Mouse (Mus musculus) neural tube, embryonic 14.5 days (tissue): Measurements from ENCODE around the gene Kif15. TPM values are rescaled to one million over a fixed set of nuclear protein-coding genes. Genes with fewer than 3 reads are reported as not detected.

ENCODE experiments used
- ATAC-seq: fragments of 200-750 bp; cut with Nextera tagmentation; 2 replicates; pipeline ENCODE4 v1.8.0; 2017; ENCODE audit warnings: low read depth, mild to moderate bottlenecking, moderate TSS enrichment, moderate library complexity
- H3K27ac ChIP-seq: fragments of 300-500 bp; sonication (generic); 2 replicates; pipeline ENCODE4 v1.5.1; 2014; ENCODE audit warnings: low read depth, mild to moderate bottlenecking, control low read depth, low read length, moderate library complexity, mixed read lengths
- H3K27me3 ChIP-seq: fragments of 300-500 bp; sonication (generic); 2 replicates; pipeline ENCODE4 v1.6.1; 2014; ENCODE audit warnings: low read length; ENCODE audit not compliant: control insufficient read depth, insufficient read depth
- H3K36me3 ChIP-seq: fragments of 300-500 bp; sonication (generic); 2 replicates; pipeline ENCODE4 v1.6.1; 2014; ENCODE audit warnings: low read length, mixed read lengths; ENCODE audit not compliant: control insufficient read depth, insufficient read depth
- H3K4me1 ChIP-seq: fragments of 300-500 bp; sonication (generic); 2 replicates; pipeline ENCODE4 v1.6.1; 2014; ENCODE audit warnings: low read length; ENCODE audit not compliant: control insufficient read depth, insufficient read depth
- H3K4me2 ChIP-seq: fragments of 300-500 bp; sonication (generic); 2 replicates; pipeline ENCODE4 v1.6.1; 2014; ENCODE audit warnings: mild to moderate bottlenecking, low read depth, low read length, control low read depth
- H3K4me3 ChIP-seq: fragments of 300-500 bp; sonication (generic); 2 replicates; pipeline ENCODE4 v1.5.1; 2014; ENCODE audit warnings: low read depth, low read length, control low read depth, mixed read lengths
- H3K9ac ChIP-seq: fragments of 300-500 bp; sonication (generic); replicated peaks from 2 replicates; pipeline ENCODE4 v1.6.1; 2014; ENCODE audit warnings: low read depth, mild to moderate bottlenecking, control low read depth, low read length, mixed read lengths
- H3K9me3 ChIP-seq: fragments of 300-500 bp; sonication (generic); 2 replicates; pipeline ENCODE4 v1.6.1; 2016; ENCODE audit warnings: low read length; ENCODE audit not compliant: control insufficient read depth
- WGBS: fragments of 180-500 bp; shearing (Covaris S2); extraction: QIAGEN DNeasy Blood & Tissue Kit; methylation state at CpG from one replicate; pipeline ENCODE4 v1.1.7; 2014; 5-methylcytosine and 5-hydroxymethylcytosine counted together
- polyA plus RNA-seq: library from polyadenylated mRNA; unstranded; fragments of >200 nt; fragmentation: Nextera tagmentation; extraction: Ambion mirVana; gene quantifications from 2 replicates; pipeline ENCODE4 v1.2.1, GENCODE M21; 2014

The Kif15 gene
- polyA plus RNA-seq, 1 experiment from 2014 or later, result 8.9 TPM

DNA sequence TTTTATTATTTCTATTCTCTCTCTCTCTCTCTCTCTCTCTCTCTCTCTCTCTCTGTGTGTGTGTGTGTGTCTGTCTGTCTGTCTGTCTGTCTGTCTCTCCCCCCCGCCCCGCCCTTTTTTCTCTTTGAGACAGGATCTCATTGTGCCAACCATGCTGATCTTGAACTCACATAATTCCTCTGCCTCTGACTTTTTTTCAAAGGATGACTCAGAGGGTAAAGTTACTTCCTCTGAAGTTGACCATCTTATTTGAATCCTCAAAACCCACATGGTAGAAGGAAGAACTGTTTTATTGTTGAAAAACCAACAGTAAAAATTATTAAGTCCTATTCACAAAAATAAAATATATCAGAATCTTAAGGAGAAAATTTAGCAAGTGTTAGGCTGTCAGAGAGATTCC lies 53.9 kb downstream of the Kif15 start:
- no peaks in the 10 kb centered on the region for H3K27me3 ChIP-seq
- H3K27ac ChIP-seq, result no peak overlapping the region
- H3K9me3 ChIP-seq, result no peaks in the 10 kb centered on the region
- 100% methylated on average over 2 of the region's 2 CpGs for WGBS
- H3K4me2 ChIP-seq, result no peak overlapping the region
- no peak for ATAC-seq
- H3K9ac ChIP-seq, result no peak overlapping the region
- no peaks in the 10 kb centered on the region for H3K4me1 ChIP-seq
- H3K36me3 ChIP-seq, result no peaks in the 10 kb centered on the region
- H3K4me3 ChIP-seq, result no peak overlapping the region

- WGBS, result 71% methylated on average over 6 of the region's 6 CpGs
- no peak overlapping the region for H3K4me3 ChIP-seq
- no peaks in the 10 kb centered on the region for H3K27me3 ChIP-seq
- no peaks in the 10 kb centered on the region for H3K9me3 ChIP-seq
- no peak for ATAC-seq
- H3K27ac ChIP-seq, result no peak overlapping the region
- no peak overlapping the region for H3K4me2 ChIP-seq
- H3K4me1 ChIP-seq, result no peaks in the 10 kb centered on the region
- no peak overlapping the region for H3K9ac ChIP-seq
- no peaks in the 10 kb centered on the region for H3K36me3 ChIP-seq
Measured at GRCm38 (mm10) chr9:123006071-123006470, 55.2 kb downstream of the Kif15 start.

GRCm38 (mm10) chr9:123020995-123021631 lies 70.3 kb downstream of the Kif15 start, which contains the start of gene Tmem42:
Tmem42 (plus strand) TSS chr9:123021326.
- Histone ChIP-seq H3K9me3 (no peaks in the 10 kb centered on the region), H3K36me3 (no peaks in the 10 kb centered on the region), H3K4me3 (peak within 1 kb of the TSS; percentile 74), H3K4me2 (peak within 1 kb of the TSS; percentile 83), H3K27ac (peak within 1 kb of the TSS; percentile 92), H3K27me3 (no peaks in the 10 kb centered on the region), H3K9ac (peak within 1 kb of the TSS; percentile 87), H3K4me1 (peaks cover 8% of the 10 kb centered on the region; the same call in 1 of the 2 replicates)
- ATAC-seq, result peak; percentile 96
- WGBS, result under 1% methylated on average over 37 of the region's 69 CpGs

DNA sequence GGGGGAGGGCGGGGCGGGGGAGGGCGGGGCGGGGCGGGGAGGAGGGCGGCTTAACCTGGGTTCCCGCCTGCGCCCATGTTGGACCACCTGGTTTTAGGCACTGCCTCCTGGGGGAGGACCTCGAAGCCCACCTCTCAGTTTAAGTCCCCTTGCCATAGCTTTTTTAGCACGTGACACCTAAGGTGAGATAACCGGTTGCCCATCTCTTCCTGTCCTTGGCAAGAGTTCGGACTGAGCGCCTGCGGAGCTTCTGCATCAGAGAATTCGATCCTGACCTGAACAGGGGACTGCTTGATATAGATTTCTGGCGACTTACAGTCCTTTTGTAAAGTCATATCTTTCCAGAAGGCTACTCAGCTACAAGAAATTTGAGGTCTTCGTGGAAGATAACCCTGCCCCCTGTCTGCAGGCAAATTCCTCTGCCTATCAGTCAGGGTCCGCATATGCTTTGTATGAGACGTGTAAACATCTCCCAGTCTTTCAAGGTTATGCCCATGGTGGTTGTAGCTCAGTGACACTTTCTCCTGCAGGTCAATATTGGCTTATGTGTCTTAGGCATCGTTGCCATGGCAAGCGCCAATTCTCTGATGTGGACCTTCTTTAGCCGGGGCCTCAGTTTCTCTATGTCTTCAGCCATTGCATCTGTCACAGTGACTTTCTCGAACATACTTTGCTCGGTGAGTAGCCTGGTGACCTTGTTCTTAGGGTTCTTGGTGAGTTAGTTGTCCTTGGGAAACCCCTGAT lies 71.0 kb downstream of the Kif15 start:
- 41% methylated on average over 18 of the region's 24 CpGs for WGBS

DNA sequence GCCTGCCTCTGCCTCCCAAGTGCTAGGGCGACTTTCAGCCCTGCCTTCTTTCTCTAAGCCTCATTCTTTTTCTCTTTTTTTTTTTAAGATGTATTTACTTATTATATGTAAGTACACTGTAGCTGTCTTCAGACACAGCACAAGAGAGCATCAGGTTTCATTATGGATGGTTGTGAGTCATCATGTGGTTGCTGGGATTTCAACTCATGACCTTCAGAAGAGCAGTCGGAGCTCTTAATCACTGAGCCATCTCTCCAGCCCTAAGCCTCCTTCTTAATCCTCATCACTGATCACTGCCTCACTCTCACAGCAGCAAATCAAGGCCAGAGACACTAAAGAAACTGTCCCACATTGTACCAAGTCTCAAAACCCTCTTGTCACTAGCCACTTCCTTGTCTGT lies 73.4 kb downstream of the Kif15 start:
- H3K27me3 ChIP-seq, result no peaks in the 10 kb centered on the region
- H3K4me3 ChIP-seq, result no peak overlapping the region
- H3K9ac ChIP-seq, result no peak overlapping the region
- H3K4me1 ChIP-seq, result peaks cover 8% of the 10 kb centered on the region; the same call in 1 of the 2 replicates
- no peaks in the 10 kb centered on the region for H3K9me3 ChIP-seq
- no peak overlapping the region for H3K4me2 ChIP-seq
- no peaks in the 10 kb centered on the region for H3K36me3 ChIP-seq
- H3K27ac ChIP-seq, result no peak overlapping the region
- 96% methylated on average over 2 of the region's 2 CpGs for WGBS
- ATAC-seq, result no peak

More for the DNA sequence above, 71.0 kb downstream of the Kif15 start:
- H3K27ac ChIP-seq, result no peak overlapping the region; the same call in 1 of the 2 replicates
- H3K4me1 ChIP-seq, result peaks cover 8% of the 10 kb centered on the region; the same call in 1 of the 2 replicates
- H3K4me3 ChIP-seq, result peak overlapping the region; percentile 74
- H3K9me3 ChIP-seq, result no peaks in the 10 kb centered on the region
- peak overlapping the region; percentile 87 for H3K9ac ChIP-seq
- ATAC-seq, result peak; percentile 47
- H3K27me3 ChIP-seq, result no peaks in the 10 kb centered on the region
- peak overlapping the region; percentile 83 for H3K4me2 ChIP-seq
- no peaks in the 10 kb centered on the region for H3K36me3 ChIP-seq

DNA sequence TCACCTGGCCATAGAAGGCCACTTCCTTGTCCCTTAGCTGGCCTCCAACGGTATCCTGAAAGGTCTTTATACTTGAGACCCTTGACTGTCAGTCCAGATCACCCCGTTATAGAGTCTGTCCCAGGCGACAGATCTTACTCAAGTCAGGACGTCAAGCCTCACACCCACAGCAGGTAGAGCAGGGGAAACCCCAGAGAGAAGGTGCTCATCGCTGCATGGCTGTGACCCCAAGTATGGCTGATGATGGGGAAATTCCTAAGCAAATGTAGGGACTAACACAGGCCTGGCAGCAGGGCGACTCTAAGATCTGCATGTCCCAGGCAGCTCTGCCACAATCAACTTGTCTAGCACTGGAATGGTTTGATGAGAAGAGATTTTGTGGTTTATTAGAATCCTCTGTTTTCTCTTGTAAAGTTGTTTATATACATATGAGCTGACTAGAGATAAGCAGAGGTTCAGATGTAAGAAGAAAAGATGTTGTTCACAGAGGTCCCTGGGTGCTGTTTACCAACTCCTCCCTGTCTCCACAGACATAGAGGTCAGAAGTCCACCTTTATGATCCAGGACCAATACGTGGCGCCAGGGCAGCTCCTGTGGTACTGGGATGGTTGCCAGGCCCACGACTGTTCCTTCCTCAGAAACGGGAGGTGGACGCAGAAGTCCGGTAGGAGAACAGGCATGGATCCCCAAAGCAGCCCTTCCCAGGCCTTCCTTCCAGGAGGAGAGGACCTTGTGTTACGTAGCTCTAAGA lies 80.8 kb downstream of the Kif15 start:
- Histone ChIP-seq H3K9ac (no peak overlapping the region), H3K4me2 (no peak overlapping the region), H3K9me3 (no peaks in the 10 kb centered on the region), H3K27ac (no peak overlapping the region), H3K36me3 (no peaks in the 10 kb centered on the region), H3K27me3 (no peaks in the 10 kb centered on the region), H3K4me3 (no peak overlapping the region), H3K4me1 (no peaks in the 10 kb centered on the region)
- 89% methylated on average over 13 of the region's 13 CpGs for WGBS
- ATAC-seq, result no peak

DNA sequence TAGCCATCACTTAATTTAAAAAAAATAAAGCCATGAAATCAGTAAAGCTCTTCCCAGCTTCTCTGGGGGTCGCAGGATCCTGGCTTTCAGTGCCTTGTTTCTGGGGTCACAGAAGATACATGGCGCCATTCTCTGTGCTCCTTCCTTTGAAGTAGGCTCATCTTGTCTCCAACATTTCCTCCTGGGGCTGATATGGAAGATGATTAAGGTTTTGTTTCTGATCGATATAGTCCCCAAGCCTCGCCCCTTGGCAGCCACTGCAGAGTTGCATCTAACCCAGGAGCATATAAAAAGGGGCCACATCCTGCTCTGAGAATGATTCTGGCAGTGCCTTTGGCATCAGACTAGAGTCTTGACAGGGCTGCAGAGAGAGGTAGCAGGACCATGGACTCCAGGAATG lies 83.6 kb downstream of the Kif15 start, which contains the start of gene Tgm4:
TSS of gene Tgm4 (plus strand) at position 301 of the 400 bp plus-strand sequence.
- WGBS, result 88% methylated on average over 4 of the region's 4 CpGs
- no peak for ATAC-seq
- Histone ChIP-seq H3K27me3 (no peaks in the 10 kb centered on the region), H3K4me3 (no peak within 1 kb of the TSS), H3K4me1 (no peaks in the 10 kb centered on the region), H3K9ac (no peak within 1 kb of the TSS), H3K4me2 (no peak within 1 kb of the TSS), H3K27ac (no peak within 1 kb of the TSS), H3K36me3 (no peaks in the 10 kb centered on the region), H3K9me3 (no peaks in the 10 kb centered on the region)

DNA sequence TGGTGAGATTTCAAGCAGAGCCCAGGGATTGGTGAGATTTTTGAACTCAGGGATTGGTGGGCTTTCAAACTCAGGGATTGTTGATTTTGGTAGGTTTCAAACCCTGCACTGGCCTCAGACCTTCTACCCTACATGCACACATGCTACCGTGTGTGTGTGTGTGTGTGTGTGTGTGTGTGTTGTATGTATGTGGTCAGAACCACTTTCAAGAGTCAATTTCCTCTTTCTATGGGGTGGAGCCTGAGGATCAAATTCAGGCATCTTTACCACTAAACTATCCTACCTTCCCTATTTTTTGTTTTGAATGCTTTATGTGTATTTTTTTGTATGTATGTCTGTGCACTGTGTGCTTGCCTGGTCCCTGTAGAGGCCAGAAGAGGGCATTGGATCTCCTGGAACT lies 96.8 kb downstream of the Kif15 start:
- 71% methylated on average over 1 of the region's 1 CpGs for WGBS

More for the DNA sequence above, 96.8 kb downstream of the Kif15 start:
- Histone ChIP-seq H3K36me3 (no peaks in the 10 kb centered on the region), H3K9ac (no peak overlapping the region), H3K4me2 (no peak overlapping the region), H3K4me3 (no peak overlapping the region), H3K9me3 (no peaks in the 10 kb centered on the region), H3K27me3 (no peaks in the 10 kb centered on the region), H3K27ac (no peak overlapping the region), H3K4me1 (no peaks in the 10 kb centered on the region)
- ATAC-seq, result no peak
